Mouse (Mus musculus): ENCODE measurements around the gene Gm48551.

Gm48551 gene

GRCm38 (mm10) chr10:81383802-81384604 is at the start of gene Gm48551, which contains the start of gene Dohh:
Gm48551 (plus strand) TSS chr10:81384466.
Dohh (plus strand) TSS chr10:81384428.
- peak; percentile 98 to 100 for DNase-seq

GRCm38 (mm10) chr10:81335393-81336340 is 48.6 kb upstream of the Gm48551 start:
- DNase-seq = no peak

GRCm38 (mm10) chr10:81336558-81336957 is 47.7 kb upstream of the Gm48551 start:
- no peak for DNase-seq

GRCm38 (mm10) chr10:81340551-81341332 is 43.5 kb upstream of the Gm48551 start:
- no peak for DNase-seq

GRCm38 (mm10) chr10:81341333-81341949 is 42.8 kb upstream of the Gm48551 start:
- peak; percentile 70 to 86 for DNase-seq

- no peak for DNase-seq
Measured at GRCm38 (mm10) chr10:81342686-81343505, 41.4 kb upstream of the Gm48551 start, which contains the start of gene Gipc3. Gipc3 (minus strand) TSS chr10:81343266.

GRCm38 (mm10) chr10:81344421-81345161 is 39.7 kb upstream of the Gm48551 start:
- DNase-seq = no peak

- DNase-seq = no peak
Measured at GRCm38 (mm10) chr10:81345162-81345534, 39.1 kb upstream of the Gm48551 start.

GRCm38 (mm10) chr10:81346453-81347067 is 37.7 kb upstream of the Gm48551 start:
- DNase-seq = peak in 1 of 2 experiments; percentile 64

GRCm38 (mm10) chr10:81349146-81349545 is 35.1 kb upstream of the Gm48551 start:
- DNase-seq = no peak

GRCm38 (mm10) chr10:81349961-81350350 is 34.3 kb upstream of the Gm48551 start:
- no peak for DNase-seq

- peak; percentile 100 for DNase-seq
Measured at GRCm38 (mm10) chr10:81350351-81351063, 33.8 kb upstream of the Gm48551 start, which contains the start of gene Hmg20b. Hmg20b (minus strand) TSS chr10:81350480.

GRCm38 (mm10) chr10:81351678-81352291 is 32.5 kb upstream of the Gm48551 start:
- DNase-seq = no peak

GRCm38 (mm10) chr10:81354738-81355477 is 29.4 kb upstream of the Gm48551 start:
- DNase-seq = no peak

- DNase-seq = no peak
Measured at GRCm38 (mm10) chr10:81355533-81355932, 28.7 kb upstream of the Gm48551 start.

GRCm38 (mm10) chr10:81356352-81356990 is 27.8 kb upstream of the Gm48551 start:
- DNase-seq = no peak
